Mouse (Mus musculus) layer of hippocampus, adult 8-10 months (tissue): ENCODE results near the gene Sv2c. TPM values are rescaled to one million over a fixed set of nuclear protein-coding genes. Genes with fewer than 3 reads are reported as not detected.
"Not testable (repeated sequence)": the region's sequence is repeated elsewhere in the genome, so short reads cannot be mapped to it uniquely, and the experiment has no call there.

ENCODE experiments used
- DNase-seq, 2 experiments: peaks; one replicate each; pipeline ENCODE4 v3.0.0; 2022; ENCODE audit warnings: low spot score in 2 of 2
- total RNA-seq, 4 experiments: library from RNA; stranded (reverse); gene quantifications; 2 replicates each; pipeline ENCODE4 v1.2.4; 2022

Gene Sv2c
- total RNA-seq, result 10 to 100 TPM; 17.1 to 25.1 (median 20.1) TPM

DNA sequence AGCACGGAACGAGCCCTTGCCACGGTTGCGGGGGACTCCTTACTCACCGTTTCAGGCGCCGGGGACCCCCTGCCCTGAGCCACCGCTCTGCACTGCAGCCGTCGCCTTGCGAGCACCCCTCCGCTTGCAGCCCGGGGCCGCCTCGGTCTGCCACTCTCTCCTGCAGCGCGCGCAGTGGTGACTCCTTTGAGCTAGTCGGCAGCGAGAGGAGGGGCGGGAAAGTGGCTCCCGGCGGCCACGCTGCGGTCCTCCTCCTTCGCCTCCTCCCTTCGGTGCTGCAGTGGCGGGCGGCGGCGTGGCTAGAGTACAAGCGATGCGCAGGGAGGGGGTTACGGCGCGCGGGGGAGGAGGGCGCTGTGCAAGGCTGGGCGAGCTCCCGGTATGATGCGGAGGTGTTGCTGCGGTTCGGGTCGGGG lies at the start of gene Sv2c:
Gene Sv2c, minus strand, starts transcription at position 177 of the 416 bp plus-strand sequence.
- peak in 1 of 2 experiments; percentile 46 for DNase-seq

DNA sequence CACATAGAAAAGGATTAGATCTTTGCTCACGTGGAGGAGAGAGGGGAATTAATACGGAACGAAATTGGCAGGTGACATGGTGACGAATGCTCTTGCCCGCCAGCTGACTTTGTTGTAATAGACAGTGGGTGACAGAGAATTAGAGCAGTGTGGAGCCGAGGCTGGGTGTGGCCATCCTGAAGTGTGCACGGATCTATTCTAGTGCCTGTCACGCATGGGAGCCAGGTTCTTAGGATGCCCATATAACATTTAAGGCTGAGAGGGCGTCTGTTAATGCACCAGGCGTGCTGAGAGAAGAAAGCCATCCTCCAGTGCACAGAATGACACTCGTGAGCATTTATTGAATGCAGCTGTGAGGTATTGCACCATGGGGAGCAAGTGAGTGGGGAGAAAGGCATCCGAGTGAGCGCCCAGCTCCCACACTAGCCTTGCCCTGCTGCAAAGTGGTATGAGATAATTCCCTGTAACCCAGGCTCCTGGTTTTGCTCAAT lies 48.3 kb upstream of the Sv2c start:
- no peak for DNase-seq

DNA sequence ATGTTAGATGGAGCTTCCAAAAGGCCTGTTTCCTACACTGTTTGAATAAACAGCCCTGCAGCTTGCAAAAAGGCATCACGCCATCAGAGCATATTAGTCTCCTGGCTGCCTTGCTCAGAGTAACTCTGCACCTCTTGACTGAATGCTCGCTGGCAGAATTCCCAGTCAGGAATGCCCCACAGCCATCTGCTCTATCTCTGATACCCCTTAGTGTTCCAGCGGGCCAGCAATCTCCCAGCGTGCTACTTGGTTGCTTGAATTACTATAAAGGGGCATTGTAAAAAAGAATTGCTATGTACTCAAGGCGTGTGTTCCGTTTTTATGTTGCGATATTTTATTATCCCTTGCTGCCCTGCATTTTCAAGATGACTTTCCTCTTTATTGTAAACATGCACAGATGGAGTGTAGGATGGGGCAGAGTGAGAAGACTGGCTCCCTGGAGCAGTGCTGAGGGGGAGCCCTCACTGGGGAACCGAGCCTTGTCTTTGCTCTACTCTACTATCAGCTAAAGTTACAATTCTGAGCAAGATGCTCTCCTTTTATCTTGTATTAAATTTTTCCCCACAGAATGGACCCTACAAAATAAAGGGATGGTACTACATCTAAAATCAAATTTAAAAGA lies 43.3 kb upstream of the Sv2c start:
- peak; percentile 76 to 82 for DNase-seq

DNA sequence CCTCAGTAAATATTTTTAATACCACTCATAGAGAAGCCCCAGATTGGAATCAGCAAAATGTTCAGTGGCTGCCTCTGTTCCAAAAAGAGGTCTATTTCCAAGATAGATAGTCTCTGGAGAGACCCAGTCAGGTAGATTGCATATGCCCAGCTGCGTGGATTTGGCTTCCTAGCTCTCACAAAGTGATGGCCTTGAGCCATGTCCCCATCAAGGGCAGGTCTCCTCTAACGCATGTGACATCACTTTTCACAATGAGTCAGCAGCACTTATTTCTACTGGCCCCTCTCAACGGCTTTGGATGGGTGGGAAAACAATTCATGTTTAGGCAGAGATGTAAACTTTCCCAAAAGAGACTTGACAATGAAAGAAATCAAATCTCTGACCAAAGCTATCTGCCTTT lies 41.3 kb upstream of the Sv2c start:
- no peak for DNase-seq

DNA sequence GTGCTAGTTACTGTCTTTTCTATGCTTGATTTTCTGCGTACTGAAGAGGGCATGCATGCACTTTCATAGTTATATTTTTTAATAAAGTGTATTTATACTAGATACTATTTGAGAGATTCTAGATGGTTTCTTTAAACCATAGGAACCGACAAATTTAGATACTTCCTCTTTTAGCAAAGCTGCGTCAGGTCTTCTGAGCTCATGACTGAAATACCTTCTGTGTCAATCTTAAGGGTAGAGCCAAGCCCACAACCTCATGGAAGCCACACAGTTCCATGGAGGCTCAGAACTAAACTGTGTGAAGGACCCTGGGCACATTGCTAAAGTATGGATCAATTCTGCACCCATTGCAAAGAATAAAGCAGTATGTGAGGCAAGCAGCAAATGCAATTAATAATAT lies 39.9 kb upstream of the Sv2c start:
- DNase-seq, result no peak

DNA sequence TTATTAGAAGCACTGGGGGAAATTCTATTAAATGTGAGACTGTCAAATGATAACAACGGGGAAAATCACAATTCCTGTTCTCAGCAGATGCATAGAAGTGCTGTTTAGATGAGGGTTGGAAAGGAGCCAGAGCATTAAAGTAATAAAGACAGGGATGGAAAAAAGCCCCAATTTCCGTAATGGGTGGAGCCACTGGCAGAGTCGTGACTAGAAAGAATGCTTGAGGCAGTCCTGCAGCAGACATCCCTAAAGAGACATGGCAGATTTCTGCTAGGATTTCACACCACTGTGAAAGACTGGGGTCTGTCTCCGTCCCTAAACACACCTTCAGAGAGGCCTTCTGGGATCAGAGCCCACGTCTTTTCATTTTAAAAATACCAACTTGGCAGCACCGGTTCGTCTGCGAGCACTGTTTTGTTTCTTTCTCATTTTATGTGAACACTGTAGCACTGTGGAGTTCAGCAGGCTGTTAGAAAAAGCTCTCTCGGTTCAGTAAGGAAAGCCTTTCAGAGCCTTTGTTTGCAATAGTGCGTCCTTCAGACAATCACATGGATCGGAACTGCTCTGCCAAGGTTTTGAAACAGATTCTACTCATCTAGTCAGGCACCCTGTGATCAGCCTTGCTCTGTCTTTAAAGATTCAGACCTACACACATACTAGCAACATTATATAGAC lies 36.8 kb upstream of the Sv2c start:
- DNase-seq, result no peak

DNA sequence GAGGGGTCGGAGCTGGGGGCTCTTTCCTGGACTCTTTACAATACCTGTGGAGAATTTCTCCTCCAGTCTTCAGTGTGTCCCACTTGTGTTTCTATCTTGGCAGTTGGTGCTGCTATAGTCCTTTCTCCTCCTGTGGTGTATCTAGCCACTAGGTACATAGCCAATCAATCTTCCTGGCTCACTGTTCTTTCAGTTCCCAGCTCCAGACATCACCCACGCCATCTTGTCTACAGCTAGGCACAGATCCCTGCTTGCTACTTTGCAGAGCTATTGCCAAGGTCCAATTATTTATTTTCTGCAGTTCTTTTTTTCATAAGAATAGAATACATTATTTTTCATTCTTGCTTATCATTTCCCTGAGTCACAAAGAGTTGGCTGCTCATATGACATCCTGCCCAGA lies 34.2 kb upstream of the Sv2c start:
- DNase-seq, result no peak

DNA sequence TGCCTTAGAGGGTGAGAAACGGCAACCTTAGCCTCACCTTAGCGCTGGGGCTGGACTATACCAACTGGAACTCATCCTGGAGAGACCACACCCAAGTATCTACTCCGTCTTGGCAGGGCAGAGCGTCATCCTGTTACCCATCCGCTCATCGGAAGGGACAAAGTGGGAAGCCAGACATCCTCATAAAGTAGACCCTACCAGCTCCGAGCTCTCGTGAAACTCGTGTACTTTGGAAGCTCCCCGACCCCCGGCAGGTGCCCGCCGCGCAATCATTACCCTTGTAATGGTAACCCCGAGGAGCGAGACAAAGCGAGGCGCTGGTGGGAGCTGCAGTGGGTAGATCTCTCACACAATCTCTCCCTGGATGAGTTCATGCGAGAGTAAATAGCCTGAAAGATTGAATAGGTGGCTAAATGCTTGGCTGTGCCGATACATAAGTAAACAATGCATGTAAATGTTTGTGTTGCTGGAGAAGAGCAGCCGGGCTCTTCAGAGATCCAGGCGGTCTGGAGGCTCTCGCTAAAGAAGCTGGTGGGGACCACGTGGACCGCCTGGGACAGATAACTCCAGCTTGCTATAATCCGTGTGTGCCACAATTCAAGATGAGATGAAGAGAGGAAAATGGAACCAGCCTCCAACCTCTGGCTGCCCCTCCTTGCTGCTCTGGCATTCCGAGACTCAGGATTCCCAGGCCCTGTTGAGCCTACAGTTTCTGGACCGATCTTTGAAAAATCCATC lies 1.2 kb upstream of the Sv2c start:
- DNase-seq, result peak in 1 of 2 experiments; percentile 6

DNA sequence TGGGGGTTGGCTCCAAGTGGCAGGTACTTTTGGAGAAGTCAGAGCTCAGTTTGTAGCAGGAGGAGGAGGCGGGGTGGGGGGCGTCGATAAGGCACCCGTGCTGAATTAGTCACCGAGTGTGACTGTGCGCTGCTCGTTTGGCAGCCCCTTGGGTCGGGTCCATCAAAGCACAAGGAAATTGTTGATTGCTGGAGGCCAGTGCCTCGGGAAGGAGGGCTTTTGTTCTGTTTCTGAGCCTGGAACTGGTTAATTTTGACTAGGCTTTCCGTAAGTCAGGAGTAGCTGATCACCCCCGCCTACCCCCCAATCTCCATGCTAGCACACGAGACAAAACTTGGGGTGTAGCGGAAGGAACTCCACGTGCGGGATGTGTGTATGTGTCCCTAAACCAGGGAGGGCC lies 456 bp upstream of the Sv2c start:
- no peak for DNase-seq

DNA sequence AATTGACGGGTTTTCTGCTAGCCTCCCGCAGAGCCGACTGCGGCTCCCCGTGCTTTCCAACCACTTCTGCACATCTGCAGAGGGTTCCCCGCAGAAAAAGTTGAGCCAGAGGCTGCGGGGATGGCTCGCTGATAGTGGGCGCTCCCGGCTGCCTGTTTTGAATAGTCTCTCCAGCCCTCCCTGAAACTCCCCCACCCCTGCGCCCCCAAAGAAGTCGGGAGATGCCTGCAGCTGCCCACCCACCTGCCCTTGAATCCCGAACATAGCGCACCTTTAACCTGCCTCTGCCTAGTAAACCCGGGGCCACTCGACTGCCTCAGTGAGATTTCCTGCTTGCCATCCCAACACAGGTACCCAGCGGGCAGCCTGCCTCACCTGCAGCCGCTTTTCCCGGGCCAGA lies 466 bp downstream of the Sv2c start:
- no peak for DNase-seq

DNA sequence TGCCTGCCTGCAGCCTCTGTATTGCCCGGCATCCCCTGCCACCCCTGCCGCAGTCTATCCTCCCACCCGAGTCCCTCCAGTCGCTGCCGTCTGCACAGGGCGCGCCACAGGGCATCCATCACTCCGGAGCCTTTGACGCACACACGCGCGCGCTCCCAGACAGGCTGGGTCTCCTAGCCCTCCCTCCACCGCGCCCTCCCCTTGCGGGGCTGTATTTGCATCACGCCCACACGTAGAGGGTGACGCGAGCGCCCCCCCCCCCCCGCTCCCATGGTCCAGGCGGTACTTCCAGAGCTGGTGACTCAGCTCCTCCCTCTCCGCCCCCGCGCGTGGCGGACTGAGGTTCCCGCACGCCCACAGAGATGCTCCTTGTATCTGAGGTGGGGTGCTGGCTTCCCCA lies 1.3 kb downstream of the Sv2c start:
- peak; percentile 35 to 46 for DNase-seq

DNA sequence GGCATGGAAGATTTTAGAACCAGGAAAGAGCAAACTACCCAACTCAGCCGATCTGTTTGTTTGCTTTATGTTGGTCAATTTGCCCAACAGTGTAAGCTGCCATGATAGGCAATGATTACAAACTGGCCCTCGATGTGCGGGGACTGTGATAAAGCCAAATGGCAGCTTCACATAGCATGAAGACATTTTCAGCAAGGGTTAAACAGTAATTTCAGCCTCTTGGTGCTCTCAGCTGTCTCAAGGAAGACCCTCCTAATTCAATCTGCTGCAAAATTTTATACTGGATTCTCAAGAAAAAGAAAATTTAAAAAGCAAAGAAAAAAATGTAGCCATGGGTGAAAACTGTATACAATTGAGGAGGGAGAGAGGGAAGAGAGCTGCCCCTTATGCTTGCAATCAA lies 3.3 kb downstream of the Sv2c start:
- DNase-seq, result no peak

DNA sequence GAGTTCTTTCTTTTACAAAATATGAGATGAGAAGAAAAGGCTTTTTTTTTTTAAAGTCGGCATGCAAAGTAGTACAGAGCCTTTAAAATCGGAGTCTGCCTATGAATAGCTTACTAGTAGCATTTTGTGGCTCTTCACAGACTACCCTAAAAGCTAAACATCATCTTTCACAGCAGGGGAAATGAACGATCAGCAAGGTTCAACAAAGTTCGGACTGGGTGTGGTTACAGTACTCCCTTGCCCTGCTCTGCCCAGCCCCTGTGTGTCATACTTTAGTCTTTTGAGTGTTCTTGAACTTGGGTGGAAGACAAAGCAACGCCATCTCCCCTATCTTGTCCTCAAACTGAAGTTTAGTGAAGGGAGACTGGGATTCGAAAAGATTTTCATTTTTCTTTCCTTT lies 5.7 kb downstream of the Sv2c start:
- no peak for DNase-seq

DNA sequence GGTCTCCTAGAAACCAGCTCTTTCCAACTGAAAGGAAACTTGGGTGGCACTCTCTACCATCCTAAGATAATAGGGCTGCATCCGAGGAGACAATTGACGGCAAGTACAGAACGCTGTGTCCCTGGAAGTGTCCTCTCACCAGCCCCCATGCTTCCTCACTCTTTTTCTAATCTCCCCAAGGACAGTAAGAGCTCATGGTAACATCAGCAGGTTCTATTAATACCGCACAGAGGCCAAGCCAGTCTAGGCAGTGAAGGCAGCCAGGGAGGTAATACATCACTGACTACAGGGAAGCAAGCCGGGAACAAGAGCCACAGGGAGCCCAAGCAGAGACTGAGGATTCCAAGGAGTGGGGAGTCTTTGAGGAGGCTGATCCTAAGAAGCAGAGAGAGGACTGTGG lies 7.4 kb downstream of the Sv2c start:
- DNase-seq, result no peak

DNA sequence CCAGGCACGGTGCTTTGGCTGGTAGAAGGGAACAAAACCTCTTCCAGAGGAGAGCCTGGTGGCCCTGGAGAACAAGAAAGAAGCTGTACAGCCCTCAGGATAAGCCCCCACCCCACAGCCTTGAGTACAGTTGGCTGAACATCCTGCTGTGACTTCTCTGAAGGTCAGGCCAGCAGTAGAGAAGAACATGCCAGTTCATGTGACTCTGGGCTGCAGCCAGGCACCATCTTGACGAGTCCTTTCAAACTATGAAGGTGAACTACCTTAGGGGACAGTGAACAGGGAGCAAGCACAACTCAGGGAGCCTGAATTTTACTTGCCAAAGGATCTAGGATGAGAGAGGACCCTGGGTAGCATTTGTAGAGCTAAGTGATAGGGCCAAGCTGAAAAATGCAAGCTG lies 19.7 kb downstream of the Sv2c start:
- DNase-seq, result no peak

DNA sequence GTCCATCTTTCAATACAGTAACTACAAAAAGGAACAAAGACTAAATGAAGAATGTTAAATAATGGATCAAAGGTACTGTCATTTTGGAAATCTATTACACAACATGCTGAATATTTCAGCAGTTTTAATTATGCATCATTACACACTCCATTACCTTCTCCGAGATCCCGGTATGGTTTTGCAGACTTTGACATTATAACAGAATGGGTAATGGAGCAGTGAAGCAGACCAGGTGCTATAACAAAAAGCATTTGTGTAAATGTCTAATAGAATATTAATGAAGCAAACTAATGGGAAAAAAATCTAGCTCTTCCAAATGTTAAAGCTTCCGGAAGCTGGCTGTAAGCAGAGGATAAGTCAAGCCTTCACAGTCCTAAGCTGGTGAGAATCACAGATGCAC lies 21.6 kb downstream of the Sv2c start:
- DNase-seq, result no peak

DNA sequence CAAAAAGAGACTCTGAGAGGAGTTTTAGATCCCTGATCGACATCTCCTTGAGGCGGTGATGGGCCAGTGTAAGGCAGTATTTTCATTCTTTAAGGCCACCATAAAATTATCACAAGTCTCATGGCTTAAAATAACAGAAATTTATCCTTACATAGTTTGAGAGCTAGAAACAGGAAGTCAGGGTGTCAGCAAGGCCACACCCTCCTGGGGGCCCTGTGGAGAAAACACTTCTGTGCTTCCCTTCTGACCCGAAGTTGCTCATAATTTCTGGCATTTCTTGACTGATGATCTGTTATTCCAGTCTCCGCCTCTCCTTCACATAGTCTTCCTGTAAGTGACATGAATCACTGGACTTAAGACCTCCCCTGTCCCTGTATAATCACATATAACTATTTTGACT lies 26.0 kb downstream of the Sv2c start:
- no peak for DNase-seq

DNA sequence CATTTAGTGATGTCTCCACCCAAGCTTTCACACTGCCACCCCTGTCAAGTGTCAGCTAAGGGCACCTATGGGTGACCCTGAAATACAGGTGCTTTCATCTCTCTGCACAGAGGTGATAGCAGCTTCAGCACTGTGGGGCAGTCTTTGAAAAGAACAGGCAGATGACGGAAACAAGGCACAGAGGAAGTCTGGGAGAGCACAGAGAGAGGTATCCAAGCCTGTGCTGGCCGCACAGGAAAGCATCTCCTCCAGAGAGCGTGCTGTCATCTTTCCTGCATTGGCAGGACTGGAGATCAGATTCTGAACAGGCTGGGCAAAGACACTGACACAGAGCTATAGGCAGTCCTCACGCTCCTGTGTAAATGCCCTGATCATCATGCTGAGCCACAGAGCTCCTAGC lies 41.4 kb downstream of the Sv2c start:
- no peak for DNase-seq

DNA sequence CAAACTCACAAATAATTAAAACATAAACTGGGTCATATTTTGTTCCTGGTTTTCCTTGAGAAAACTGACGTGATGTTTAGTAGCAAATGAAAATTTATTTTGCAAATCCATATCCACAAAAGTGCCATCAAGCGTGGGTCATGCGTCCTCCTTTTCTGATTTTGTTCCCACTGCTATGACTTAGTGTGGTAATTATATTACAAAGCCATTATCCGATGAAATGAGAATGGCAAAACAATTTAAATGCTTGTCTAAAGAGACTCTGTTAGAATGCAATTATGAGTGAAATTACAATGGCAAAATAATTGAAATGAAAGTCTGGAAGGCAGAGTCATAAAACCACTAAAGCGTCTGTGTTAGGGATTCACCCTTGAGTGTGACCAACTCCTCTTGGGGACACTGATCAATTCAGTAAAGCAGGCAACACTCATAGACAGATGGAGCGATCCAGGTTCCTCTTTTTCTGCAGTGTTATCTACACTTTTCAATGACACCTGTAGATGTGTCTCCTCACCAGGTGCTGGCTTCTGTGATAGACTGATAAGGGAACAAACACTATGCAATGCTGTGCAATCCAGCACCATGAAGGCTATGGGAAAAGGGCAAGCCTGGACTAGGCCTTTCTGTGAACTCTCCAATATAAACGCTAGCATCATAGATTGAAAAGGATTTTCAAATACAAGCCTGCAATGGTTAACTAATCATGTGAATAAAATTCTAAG lies 46.6 kb downstream of the Sv2c start:
- DNase-seq, result no peak

DNA sequence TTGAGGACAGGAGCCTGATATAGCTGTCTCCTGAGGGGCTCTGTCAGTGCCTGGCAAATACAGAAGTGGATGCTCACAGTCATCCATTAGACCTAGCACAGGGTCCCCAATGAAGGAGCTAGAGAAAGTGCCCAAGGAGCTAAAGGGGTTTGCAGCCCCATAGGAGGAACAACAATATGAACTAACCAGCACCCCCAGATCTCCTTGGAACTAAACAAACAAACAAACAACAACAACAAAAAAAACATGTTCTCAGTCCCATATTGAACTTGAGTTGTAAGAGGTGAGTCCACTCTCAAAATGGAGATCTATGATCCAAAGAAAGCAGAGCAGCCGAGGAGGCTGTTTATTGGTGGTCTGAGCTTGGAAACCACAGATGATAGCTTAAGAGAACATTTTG lies 50.6 kb downstream of the Sv2c start, which contains the start of gene Gm17190:
Gene Gm17190, plus strand, starts transcription at position 301 of the 400 bp plus-strand sequence.
- not testable (repeated sequence) for DNase-seq

DNA sequence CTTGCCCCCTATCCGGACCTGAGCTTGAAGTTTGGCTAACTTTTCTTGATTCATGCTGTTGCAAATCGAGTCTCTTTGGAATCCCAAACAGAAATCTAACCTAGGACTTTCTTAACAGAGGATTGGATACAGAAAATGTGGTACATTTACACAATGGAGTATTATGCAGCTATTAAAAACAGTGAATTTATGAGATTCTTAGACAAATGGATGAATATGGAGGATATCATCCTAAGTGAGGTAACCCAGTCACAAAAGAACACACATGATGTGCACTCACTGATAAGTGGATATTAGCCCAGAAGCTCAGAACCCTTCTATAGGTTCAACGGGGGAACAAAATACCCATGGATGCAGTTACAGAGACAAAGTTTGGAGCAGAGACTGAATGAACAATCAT lies 51.1 kb downstream of the Sv2c start, which contains the start of gene Gm20075:
Gene Gm20075, minus strand, starts transcription at position 101 of the 400 bp plus-strand sequence.
- not testable (repeated sequence) for DNase-seq

DNA sequence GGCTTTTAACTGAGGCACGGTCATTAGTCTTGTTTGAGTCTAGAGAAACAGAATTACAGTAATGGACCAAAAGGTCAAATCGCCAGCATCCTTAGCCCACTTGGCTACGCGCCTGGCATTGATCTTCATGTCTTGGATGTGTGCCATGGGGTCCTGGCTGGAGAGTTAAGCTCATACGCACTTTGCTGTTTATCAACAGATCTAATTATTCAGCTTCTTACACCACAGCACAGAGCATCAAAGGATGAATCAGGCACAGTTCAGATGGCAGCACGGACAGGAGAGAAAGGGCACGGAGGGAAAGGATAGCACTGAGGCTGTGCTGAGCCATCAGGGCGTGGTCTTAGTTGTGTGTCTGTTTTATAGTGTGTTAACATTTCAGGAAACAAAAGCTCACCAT lies 58.8 kb downstream of the Sv2c start:
- no peak for DNase-seq
